Mouse (Mus musculus) fat pad, adult 2 months (tissue): ENCODE results near the gene Faf1.

Experiments
- DNase-seq: peaks from one replicate; pipeline ENCODE4 v3.0.0-alpha.2; 2011; ENCODE audit warnings: low read depth, low spot score; ENCODE audit errors: extremely low read depth

Gene Faf1

GRCm38 (mm10) chr4:109676218-109677215 is at the start of gene Faf1:
Gene Faf1, plus strand, starts transcription at chr4:109676588.
- peak; percentile 67 for DNase-seq

DNA sequence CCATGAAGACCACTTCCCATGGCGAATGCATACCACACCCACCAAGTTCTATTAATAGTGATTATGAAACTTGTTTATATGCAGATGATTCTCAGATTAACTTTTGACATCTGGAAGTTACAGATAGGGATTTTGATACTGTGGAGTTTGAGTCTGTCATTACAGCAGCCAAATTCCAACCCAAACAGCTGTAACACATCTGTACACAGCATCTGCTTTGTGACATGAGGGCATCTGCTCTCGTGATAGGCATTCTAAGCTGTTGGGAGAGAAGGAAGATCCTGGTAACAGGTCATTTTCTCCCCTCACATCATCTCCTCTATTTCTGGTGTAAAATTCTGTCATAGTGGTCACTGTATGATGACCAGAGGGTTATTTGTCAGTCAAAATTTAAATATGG is 46.2 kb upstream of the Faf1 start:
- no peak for DNase-seq

- no peak for DNase-seq
These were observed 45.4 kb upstream of the Faf1 start for GRCm38 (mm10) chr4:109631029-109631428.

- DNase-seq = no peak
These were observed 41.4 kb upstream of the Faf1 start for GRCm38 (mm10) chr4:109634971-109635370.

DNA sequence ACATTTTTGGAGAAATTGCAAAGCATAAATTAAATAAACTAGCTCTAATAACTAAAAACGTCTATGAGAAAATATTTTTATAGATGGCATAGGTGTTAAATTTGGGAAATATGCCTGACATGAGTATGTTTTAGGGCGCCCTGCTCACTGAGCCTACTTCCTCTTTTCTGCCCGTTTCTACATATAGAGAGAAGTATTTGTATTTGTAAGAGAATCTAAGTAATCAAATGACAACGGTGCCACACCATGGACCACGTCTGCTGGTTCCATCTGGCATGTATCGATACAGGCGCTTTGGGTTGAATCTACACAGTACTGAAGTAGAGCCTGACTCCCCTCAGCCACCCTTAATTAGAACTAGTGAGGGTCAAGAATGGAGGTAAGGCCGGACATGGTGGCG is 37.0 kb upstream of the Faf1 start:
- no peak for DNase-seq

- no peak for DNase-seq
These were observed 36.2 kb upstream of the Faf1 start for GRCm38 (mm10) chr4:109640141-109640540.

GRCm38 (mm10) chr4:109641451-109641850 is 34.9 kb upstream of the Faf1 start:
- DNase-seq = no peak

DNA sequence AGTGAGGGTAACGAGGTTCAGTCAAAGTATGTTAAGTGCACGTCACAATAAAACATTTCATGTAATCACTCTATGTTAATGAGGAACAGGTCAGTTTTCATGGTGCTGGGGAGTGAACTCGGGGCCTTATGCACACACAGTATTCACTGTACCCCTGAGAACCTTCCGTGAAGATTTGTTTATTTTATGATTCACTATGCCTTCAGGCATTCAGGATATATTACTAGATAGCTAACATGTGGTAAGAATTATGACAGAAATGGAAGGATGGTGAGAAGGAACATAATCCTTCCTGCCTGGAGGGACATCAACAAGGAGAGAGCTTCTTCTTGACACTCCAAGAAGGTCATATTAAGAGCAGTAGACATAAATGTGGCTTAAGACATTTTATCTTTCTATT is 29.1 kb upstream of the Faf1 start:
- DNase-seq = no peak

DNA sequence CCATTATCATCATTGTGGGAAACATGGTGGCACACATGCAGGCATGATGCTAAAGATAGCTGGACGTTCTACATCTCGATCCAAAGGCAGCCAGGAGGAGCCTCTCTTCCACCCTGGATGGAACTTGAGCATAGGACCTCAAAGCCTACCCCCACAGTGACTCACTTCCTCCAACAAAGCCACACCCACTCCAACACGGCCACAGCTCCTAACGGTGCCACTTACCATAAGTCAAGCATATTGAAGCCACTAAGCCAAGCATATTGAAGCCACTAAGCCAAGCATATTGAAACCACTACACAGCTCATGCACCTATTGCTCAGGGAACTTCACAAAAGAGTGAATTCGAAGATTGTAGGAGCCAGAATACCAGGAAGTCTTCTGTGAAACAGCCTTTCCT is 27.1 kb upstream of the Faf1 start:
- DNase-seq = no peak

DNA sequence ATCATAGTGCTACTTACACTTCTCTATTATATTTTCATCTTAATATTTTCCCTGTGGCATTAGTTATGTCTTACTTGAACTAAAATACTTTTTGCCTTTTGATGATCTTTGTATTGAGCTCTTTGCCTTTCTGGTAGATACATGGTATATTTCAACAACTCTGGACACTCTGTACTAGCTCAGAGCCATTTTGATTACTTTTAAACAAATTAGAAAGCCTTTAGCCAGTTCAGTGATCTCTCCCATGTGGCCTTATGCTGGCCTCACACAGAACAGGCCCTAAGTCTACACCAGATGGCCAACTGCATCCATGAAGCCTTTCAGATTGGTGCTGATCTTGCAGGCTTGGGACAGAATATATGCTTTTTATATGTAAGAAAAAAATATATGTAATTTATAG is 23.1 kb upstream of the Faf1 start:
- DNase-seq = no peak

- no peak for DNase-seq
These were observed 21.7 kb upstream of the Faf1 start for GRCm38 (mm10) chr4:109654701-109655100.

DNA sequence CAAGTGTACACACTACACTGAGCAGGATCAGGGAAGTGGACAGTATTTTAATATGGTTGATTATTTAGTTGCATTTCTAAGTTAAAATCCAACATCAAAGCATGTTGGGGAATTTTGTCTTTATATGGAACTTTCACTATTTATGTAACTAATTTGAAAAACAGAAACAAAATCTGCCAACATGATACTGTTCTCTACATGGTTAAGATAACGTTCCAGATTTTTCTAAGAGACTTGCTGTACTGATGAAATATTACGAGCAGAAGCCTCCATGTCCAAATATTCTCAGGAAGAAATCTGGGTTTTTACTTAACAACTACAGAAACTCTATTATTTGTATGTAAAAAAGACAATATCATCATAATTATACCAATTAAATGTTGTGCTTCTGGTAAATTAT is 20.6 kb upstream of the Faf1 start:
- DNase-seq = no peak

GRCm38 (mm10) chr4:109656301-109656700 is 20.1 kb upstream of the Faf1 start:
- DNase-seq = no peak

GRCm38 (mm10) chr4:109657021-109657850 is 19.2 kb upstream of the Faf1 start:
- DNase-seq = no peak

DNA sequence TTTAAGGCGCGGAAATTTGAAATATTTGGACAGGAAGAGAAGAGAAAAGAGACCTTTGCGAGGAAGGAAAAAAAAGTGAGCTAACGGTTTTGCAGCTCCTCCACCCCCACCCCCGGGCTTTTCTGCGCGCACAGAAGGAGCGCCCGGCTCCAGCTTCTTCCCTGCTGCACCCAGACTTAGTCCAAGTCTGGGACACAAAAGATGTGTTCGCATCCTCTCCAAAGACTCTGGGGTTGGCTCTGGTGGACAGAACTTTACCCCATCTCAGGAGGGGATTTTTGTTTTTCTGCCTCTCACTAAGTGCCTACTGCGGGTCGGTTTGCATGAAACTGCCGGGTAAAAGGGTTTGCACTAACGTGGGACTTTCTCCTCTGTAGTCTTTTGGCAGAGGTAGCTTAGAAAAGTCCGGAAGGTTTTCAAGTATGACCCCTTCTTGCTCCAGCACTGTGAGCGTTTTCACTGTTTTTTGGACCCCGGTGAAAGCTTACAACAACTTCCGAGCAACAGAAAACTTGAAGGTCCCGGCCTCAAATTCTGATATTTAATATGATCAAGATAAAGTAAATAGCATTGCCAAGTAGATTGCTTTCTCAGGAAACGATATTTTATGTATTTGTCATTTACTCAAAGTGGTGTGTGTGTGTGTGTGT is 18.4 kb upstream of the Faf1 start:
- no peak for DNase-seq

GRCm38 (mm10) chr4:109658826-109659225 is 17.6 kb upstream of the Faf1 start:
- DNase-seq = no peak

GRCm38 (mm10) chr4:109659571-109659970 is 16.8 kb upstream of the Faf1 start:
- no peak for DNase-seq

GRCm38 (mm10) chr4:109660568-109660967 is 15.8 kb upstream of the Faf1 start:
- DNase-seq = no peak

DNA sequence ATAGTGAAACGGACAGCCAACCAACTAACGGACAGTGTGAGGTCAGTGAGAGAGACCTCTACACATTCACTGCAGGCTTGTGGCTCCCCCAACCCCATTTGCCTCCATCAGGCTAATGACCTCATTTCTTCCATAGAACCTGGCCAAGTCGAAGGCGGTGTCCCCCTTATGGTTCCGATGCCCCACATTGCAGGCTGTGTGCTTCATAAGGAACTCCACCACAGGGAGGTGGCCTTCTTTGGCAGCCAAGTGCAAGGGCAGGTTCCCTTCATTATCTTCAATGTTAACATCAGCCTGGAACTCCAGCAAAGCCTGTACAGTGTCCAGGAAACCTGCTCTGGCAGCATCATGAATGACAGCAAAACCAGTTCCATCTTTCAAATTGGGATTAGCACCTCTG is 15.2 kb upstream of the Faf1 start:
- DNase-seq = no peak

- DNase-seq = no peak
These were observed 14.1 kb upstream of the Faf1 start for GRCm38 (mm10) chr4:109662271-109662670.

DNA sequence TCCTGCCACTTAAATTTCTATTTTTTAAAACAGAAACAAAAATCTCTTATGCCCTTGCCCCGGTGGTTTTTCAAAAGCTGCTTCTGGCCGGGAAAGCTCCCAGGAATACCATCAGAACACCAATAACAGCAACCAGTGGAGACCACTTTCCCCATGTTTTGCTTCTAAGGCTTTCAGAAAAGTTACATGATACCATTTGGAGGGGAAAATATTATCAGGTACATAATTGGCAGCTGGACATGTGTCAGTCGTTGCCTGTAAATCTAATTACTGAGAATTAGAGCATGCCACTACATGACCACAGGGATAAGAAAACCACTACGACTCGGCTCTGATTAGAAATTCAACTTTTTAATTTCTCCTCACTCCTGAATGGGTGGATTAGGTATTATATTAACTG is 12.3 kb upstream of the Faf1 start:
- DNase-seq = no peak
